Mouse (Mus musculus) brain, embryonic 14.5 days (tissue): Measurements from ENCODE around the gene Nsa2.

ENCODE experiments used
- CTCF ChIP-seq: fragments of 200-500 bp; IDR thresholded peaks from 2 replicates; pipeline ENCODE4 v1.5.1; 2012; ENCODE audit warnings: inconsistent platforms, mild to moderate bottlenecking, moderate library complexity, borderline replicate concordance; ENCODE audit not compliant: insufficient read depth, insufficient read length; ENCODE audit errors: extremely low read depth
- POLR2A ChIP-seq: fragments of 200-500 bp; IDR thresholded peaks from 2 replicates; pipeline ENCODE4 v1.6.1; 2012; ENCODE audit warnings: mild to moderate bottlenecking, inconsistent platforms, borderline replicate concordance; ENCODE audit not compliant: poor library complexity, insufficient read depth, insufficient read length, severe bottlenecking; ENCODE audit errors: extremely low read depth

DNA sequence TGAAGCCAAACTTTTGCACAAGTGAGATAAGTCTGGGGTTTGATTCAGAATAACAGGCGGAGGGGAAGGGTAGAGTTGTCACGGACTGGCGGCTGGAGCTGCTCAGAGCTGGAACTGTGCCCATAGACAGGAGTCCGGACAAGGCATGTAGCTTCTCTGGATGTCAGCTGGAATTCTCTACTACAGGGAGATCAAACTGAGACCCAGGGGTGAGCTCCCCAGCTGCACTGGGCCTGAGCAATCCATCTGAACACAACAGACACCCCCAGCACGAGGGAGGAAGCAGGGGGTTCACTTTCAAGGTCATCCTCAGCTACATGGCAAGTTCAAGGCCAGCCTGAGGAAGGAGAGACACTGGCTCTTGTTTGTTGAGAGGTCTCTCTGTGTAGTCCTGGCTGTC lies 46.9 kb upstream of the Nsa2 start:
- no peak for TF ChIP-seq CTCF
- no peak for TF ChIP-seq POLR2A
